Mouse (Mus musculus): Measurements from ENCODE around the gene Lypd1. TPM values are rescaled to one million over a fixed set of nuclear protein-coding genes. Genes with fewer than 3 reads are reported as not detected.

The Lypd1 gene
- polyA plus RNA-seq, 1 experiment, result 0.35 TPM

DNA sequence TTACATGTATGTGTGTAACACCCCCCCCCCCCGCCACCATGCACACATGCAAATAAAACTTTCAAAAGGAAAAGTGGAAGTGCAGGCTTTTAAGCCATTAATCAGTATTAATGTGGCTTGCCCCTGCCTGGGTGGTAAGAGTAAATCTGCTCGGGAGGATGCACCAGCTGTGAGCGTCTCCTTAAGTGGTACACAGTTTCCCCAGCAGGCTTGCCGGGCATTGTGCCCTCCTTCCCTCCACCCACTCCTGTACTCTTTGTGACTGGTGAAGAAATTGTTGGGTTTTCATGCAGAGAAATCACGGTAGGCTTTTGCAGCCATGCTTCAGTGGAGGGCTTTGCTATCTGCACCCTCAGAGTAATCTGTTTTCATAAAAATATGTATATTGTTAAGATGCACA, 54.3 kb downstream of the Lypd1 start:
- WGBS, result 79% methylated on average over 5 of the region's 5 CpGs
- Histone ChIP-seq H3K4me1 (ENCODE audit: control insufficient read depth, insufficient read depth, insufficient read length, low read length) (no peaks in the 10 kb centered on the region), H3K27me3 (ENCODE audit: control insufficient read depth, insufficient read depth, low read length) (no peaks in the 10 kb centered on the region), H3K36me3 (ENCODE audit: control insufficient read depth, insufficient read depth, low read length) (no peaks in the 10 kb centered on the region), H3K4me3 (ENCODE audit: low read depth, low read length) (no peak overlapping the region), H3K27ac (ENCODE audit: insufficient read depth, low read depth, low read length) (no peak overlapping the region)
- TF ChIP-seq CTCF (IDR thresholded peaks at IDR 0.05; ENCODE audit: extremely low read depth, insufficient read length, insufficient replicate concordance, low read depth, low read length) (no peak), POLR2A (IDR thresholded peaks at IDR 0.05; ENCODE audit: low read depth, low read length) (no peak)

DNA sequence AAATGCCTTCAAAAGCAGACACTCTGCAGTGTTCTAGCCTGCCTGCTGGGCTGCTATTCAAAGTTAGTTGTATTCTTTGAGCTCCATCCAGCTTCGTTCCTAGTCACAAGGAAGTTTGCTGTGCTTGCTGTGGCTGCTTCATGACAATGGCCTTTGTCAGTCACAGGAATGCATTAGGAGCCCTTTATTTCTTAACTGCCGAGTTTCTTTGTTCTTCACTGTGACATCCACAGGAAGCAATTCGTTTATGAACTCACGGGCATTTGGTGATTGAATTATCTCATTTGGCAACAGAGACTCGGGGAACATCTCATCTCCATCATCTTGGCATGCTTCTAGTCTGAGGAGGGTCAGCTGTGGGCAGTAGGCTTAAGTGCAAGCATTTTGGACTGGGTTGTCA, 58.3 kb downstream of the Lypd1 start:
- Histone ChIP-seq H3K27me3 (ENCODE audit: control insufficient read depth, insufficient read depth, low read length) (no peaks in the 10 kb centered on the region), H3K36me3 (ENCODE audit: control insufficient read depth, insufficient read depth, low read length) (no peaks in the 10 kb centered on the region), H3K4me1 (ENCODE audit: control insufficient read depth, insufficient read depth, insufficient read length, low read length) (no peaks in the 10 kb centered on the region), H3K4me3 (ENCODE audit: low read depth, low read length) (no peak overlapping the region), H3K27ac (ENCODE audit: insufficient read depth, low read depth, low read length) (no peak overlapping the region)
- TF ChIP-seq POLR2A (IDR thresholded peaks at IDR 0.05; ENCODE audit: low read depth, low read length) (no peak), CTCF (IDR thresholded peaks at IDR 0.05; ENCODE audit: extremely low read depth, insufficient read length, insufficient replicate concordance, low read depth, low read length) (no peak)
- 46% methylated on average over 5 of the region's 5 CpGs for WGBS

DNA sequence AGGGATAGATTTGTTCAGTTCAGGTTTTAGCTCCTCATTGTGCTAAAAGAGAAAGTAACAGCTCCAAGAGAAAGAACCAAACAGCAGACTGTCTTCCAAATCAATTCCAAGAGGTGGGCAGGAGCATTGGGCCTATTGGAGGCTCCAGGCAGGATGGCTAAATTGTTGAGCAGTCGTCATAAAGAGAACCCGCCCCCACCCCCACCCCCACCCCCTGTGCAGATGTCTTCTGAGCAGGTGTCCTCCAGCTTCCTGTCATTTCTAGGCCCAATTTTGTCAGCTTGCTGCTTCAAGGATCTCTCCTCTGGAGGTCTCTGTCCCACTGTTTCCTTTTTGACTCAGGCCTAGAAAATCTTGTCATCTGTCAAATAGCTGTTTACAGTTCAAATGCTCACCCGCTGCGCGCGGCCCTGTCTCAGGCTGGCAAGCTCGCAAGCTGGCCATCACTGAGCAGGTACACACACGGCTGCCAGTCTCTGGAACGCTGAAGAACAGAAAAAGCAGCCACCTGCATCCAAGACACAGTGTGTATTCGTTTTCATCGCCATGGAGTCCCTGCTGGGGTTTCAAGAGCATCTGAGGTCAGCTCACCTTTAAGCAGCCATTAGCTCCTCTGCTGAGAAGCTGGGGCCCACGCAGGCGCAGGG, 73.0 kb downstream of the Lypd1 start:
- TF ChIP-seq CTCF (IDR thresholded peaks at IDR 0.05; ENCODE audit: extremely low read depth, insufficient read length, insufficient replicate concordance, low read depth, low read length), result no peak
- TF ChIP-seq POLR2A (IDR thresholded peaks at IDR 0.05; ENCODE audit: low read depth, low read length), result no peak
- no peaks in the 10 kb centered on the region for H3K4me1 ChIP-seq (ENCODE audit: control insufficient read depth, insufficient read depth, insufficient read length, low read length)
- no peaks in the 10 kb centered on the region for H3K36me3 ChIP-seq (ENCODE audit: control insufficient read depth, insufficient read depth, low read length)
- H3K4me3 ChIP-seq (ENCODE audit: low read depth, low read length), result no peak overlapping the region
- no peaks in the 10 kb centered on the region for H3K27me3 ChIP-seq (ENCODE audit: control insufficient read depth, insufficient read depth, low read length)
- no peak overlapping the region for H3K27ac ChIP-seq (ENCODE audit: insufficient read depth, low read depth, low read length)
- whole genome bisulfite sequencing, result 70% methylated on average over 13 of the region's 13 CpGs

DNA sequence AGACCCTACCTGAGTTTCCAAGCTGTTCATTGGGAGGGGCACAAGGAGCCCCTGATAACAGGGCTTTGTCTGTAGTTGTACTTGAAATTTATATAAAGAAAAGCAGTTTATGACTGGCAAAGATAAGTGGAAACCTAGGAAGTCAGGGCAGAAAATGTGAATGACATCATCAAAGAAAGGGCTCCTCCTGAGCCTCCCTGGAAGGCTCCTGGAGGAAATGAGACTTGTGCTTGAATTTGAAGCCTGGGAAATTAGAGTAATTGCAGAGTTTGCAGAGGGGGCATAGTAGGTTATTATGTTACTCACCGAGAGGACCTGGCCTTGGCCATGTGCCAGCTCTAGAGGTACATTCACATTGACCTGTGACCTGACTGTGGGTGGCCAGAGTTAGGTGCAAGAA, 75.4 kb downstream of the Lypd1 start:
- no peaks in the 10 kb centered on the region for H3K36me3 ChIP-seq (ENCODE audit: control insufficient read depth, insufficient read depth, low read length)
- H3K27ac ChIP-seq (ENCODE audit: insufficient read depth, low read depth, low read length), result no peak overlapping the region
- H3K27me3 ChIP-seq (ENCODE audit: control insufficient read depth, insufficient read depth, low read length), result no peaks in the 10 kb centered on the region
- no peaks in the 10 kb centered on the region for H3K4me1 ChIP-seq (ENCODE audit: control insufficient read depth, insufficient read depth, insufficient read length, low read length)
- 14% methylated on average over 1 of the region's 1 CpGs for WGBS
- no peak overlapping the region for H3K4me3 ChIP-seq (ENCODE audit: low read depth, low read length)
- TF ChIP-seq CTCF (IDR thresholded peaks at IDR 0.05; ENCODE audit: extremely low read depth, insufficient read length, insufficient replicate concordance, low read depth, low read length), result no peak
- TF ChIP-seq POLR2A (IDR thresholded peaks at IDR 0.05; ENCODE audit: low read depth, low read length), result no peak

DNA sequence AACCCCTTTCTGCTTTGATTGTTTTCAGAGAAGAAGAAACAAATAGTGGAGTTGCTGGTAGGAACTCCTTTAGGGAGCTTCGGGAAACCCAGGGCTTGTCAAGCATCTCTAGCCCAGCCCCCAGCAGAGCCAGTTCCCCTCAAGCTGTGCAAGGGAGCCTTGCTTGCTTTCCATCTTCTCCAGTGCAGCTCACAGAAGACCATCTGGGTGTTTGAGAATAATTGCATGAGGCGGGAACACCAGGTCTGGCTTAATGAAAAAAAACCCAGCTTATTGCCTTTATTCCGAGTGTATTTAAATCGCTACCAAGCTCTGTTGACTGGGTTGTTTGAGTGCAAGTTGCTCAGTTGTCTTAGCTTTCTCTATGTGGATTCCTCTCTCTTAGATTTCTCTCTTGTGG, 89.3 kb downstream of the Lypd1 start:
- H3K4me1 ChIP-seq (ENCODE audit: control insufficient read depth, insufficient read depth, insufficient read length, low read length), result no peaks in the 10 kb centered on the region
- no peak overlapping the region for H3K27ac ChIP-seq (ENCODE audit: insufficient read depth, low read depth, low read length)
- WGBS, result 89% methylated on average over 4 of the region's 4 CpGs
- H3K36me3 ChIP-seq (ENCODE audit: control insufficient read depth, insufficient read depth, low read length), result no peaks in the 10 kb centered on the region
- TF ChIP-seq POLR2A (IDR thresholded peaks at IDR 0.05; ENCODE audit: low read depth, low read length), result no peak
- H3K4me3 ChIP-seq (ENCODE audit: low read depth, low read length), result no peak overlapping the region
- H3K27me3 ChIP-seq (ENCODE audit: control insufficient read depth, insufficient read depth, low read length), result no peaks in the 10 kb centered on the region

DNA sequence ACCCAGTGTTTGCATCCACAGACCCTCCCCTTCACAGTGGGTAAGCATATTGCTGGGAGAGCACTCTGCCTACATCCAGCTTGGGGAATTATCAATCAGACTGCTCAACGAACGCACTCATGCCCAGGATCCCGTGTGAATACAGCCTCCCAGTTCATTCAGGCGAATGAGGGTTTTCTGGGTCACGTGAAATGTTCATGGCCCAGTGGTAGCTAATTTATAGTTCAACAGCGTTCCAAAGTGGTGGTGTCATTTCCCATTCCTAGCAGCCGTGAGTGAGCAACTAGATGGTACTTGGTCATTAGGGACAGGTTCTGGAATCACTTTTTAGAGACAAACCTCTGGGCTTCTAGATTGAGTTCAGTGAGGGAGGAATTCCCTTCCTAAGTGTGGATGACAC, 91.8 kb downstream of the Lypd1 start:
- Histone ChIP-seq H3K4me1 (ENCODE audit: control insufficient read depth, insufficient read depth, insufficient read length, low read length) (no peaks in the 10 kb centered on the region), H3K27me3 (ENCODE audit: control insufficient read depth, insufficient read depth, low read length) (no peaks in the 10 kb centered on the region), H3K36me3 (ENCODE audit: control insufficient read depth, insufficient read depth, low read length) (no peaks in the 10 kb centered on the region), H3K4me3 (ENCODE audit: low read depth, low read length) (no peak overlapping the region), H3K27ac (ENCODE audit: insufficient read depth, low read depth, low read length) (no peak overlapping the region)
- TF ChIP-seq POLR2A (IDR thresholded peaks at IDR 0.05; ENCODE audit: low read depth, low read length) (no peak), CTCF (IDR thresholded peaks at IDR 0.05; ENCODE audit: extremely low read depth, insufficient read length, insufficient replicate concordance, low read depth, low read length) (no peak)
- whole genome bisulfite sequencing, result 95% methylated on average over 7 of the region's 7 CpGs

Other genes with a start within 250 kb of the Lypd1 start
- 10.6 and 45.4 TPM in 2 replicates for gene Gpr39, start 236.1 kb downstream of the Lypd1 start, polyA plus RNA-seq (2012; rRNA removed)